Mouse (Mus musculus): ENCODE measurements around the gene Igdcc3. TPM values are rescaled to one million over a fixed set of nuclear protein-coding genes. Genes with fewer than 3 reads are reported as not detected.

Igdcc3 gene
- total and polyA plus RNA-seq, 3 experiments, result 0.21 to 0.26 TPM; not detected in 1

- H3K9ac ChIP-seq (ENCODE audit: insufficient read depth, low read depth), result no peak overlapping the region
- H3K79me2 ChIP-seq (replicated peaks; ENCODE audit: control insufficient read depth, extremely low read depth, insufficient read depth, poor library complexity, severe bottlenecking), result no peaks in the 10 kb centered on the region
- peaks cover 44% of the 10 kb centered on the region for H3K27me3 ChIP-seq (replicated peaks)
- no peak overlapping the region for H3K4me3 ChIP-seq (replicated peaks in 1 of 3; ENCODE audit: low read depth in 2 of 3, low read length in 2 of 3, poor library complexity in 1 of 3)
- H3K4me2 ChIP-seq (ENCODE audit: insufficient read depth, low read depth, poor library complexity, severe bottlenecking), result no peak overlapping the region
- dilution Hi-C loops (cut with MboI; ENCODE audit: extremely low pct_ligation_motif_present, extremely low pct_unique_long_range_greater_than_20kb, low sequenced_read_pairs) (no loop called here), in situ Hi-C loops (cut with MboI; ENCODE audit: low pct_ligation_motif_present, low pct_unique_long_range_greater_than_20kb, low sequenced_read_pairs) (loop anchor here (5.0 kb wide), 1 partner anchor 42 kb away; no protein-coding TSS in a partner anchor)
- H3K9me3 ChIP-seq (replicated peaks; ENCODE audit: low read length), result no peaks in the 10 kb centered on the region
- peaks cover 12 to 25% of the 10 kb centered on the region in 2 experiments; a peak in 3 of 4 replicates for H3K4me1 ChIP-seq (ENCODE audit: control insufficient read depth in 1 of 2, insufficient read depth in 2 of 2)
- H3K36me3 ChIP-seq (replicated peaks in 1 of 2; ENCODE audit: control insufficient read depth in 1 of 2, insufficient read depth in 1 of 2, low read length in 1 of 2), result no peaks in the 10 kb centered on the region
- DNase-seq (ENCODE audit: extremely low read depth), result no peak
- H3K27ac ChIP-seq (ENCODE audit: insufficient read depth, low read depth), result no peak overlapping the region
- TF ChIP-seq UBTF (IDR thresholded peaks at IDR 0.05; ENCODE audit: low read depth, low read length), result no peak
- TF ChIP-seq EP300 (IDR thresholded peaks at IDR 0.05; ENCODE audit: low read length), result no peak
- no peak for TF ChIP-seq MAX (IDR thresholded peaks at IDR 0.05; ENCODE audit: low read length)
- no peak for TF ChIP-seq ZNF384 (IDR thresholded peaks at IDR 0.05; ENCODE audit: low read depth, low read length)
- no peak for TF ChIP-seq NRF1 (IDR thresholded peaks at IDR 0.05; ENCODE audit: low read depth, low read length)
- TF ChIP-seq POLR2AphosphoS2 (IDR thresholded peaks at IDR 0.05; ENCODE audit: low read depth, low read length), result no peak
- no peak for TF ChIP-seq E2F4 (IDR thresholded peaks at IDR 0.05; ENCODE audit: insufficient replicate concordance, low read depth, low read length)
- no peak for TF ChIP-seq PAX5 (IDR thresholded peaks at IDR 0.05; ENCODE audit: low read length)
- no peak for TF ChIP-seq KAT2A (IDR thresholded peaks at IDR 0.05; ENCODE audit: insufficient replicate concordance, low read length)
- TF ChIP-seq JUND (conservative IDR thresholded peaks at IDR 0.05; ENCODE audit: low read depth, low read length), result no peak
- no peak for TF ChIP-seq RCOR1 (conservative IDR thresholded peaks at IDR 0.05; ENCODE audit: low read depth, low read length)
- TF ChIP-seq IRF4 (IDR thresholded peaks at IDR 0.05; ENCODE audit: low read depth, low read length), result no peak
- TF ChIP-seq SMC3 (IDR thresholded peaks at IDR 0.05; ENCODE audit: low read depth, low read length), result no peak
- no peak for TF ChIP-seq ZMIZ1 (IDR thresholded peaks at IDR 0.05; ENCODE audit: low read depth, low read length)
These were observed 5.9 kb upstream of the Igdcc3 start for GRCm38 (mm10) chr9:65135126-65135525.

GRCm38 (mm10) chr9:65140491-65140890 is 498 bp upstream of the Igdcc3 start:
- H3K4me1 ChIP-seq (ENCODE audit: control insufficient read depth in 1 of 2, insufficient read depth in 2 of 2), result peaks cover 3 to 24% of the 10 kb centered on the region in 2 experiments; a peak in 3 of 4 replicates
- peak overlapping the region; percentile 99 for H3K4me2 ChIP-seq (ENCODE audit: insufficient read depth, low read depth, poor library complexity, severe bottlenecking)
- in situ Hi-C loops (cut with MboI; ENCODE audit: low pct_ligation_motif_present, low pct_unique_long_range_greater_than_20kb, low sequenced_read_pairs), result no loop called here
- dilution Hi-C loops (cut with MboI; ENCODE audit: extremely low pct_ligation_motif_present, extremely low pct_unique_long_range_greater_than_20kb, low sequenced_read_pairs), result no loop called here
- peaks cover 67% of the 10 kb centered on the region for H3K27me3 ChIP-seq (replicated peaks)
- DNase-seq (ENCODE audit: extremely low read depth), result no peak
- H3K9ac ChIP-seq (ENCODE audit: insufficient read depth, low read depth), result peak overlapping the region; percentile 48
- TF ChIP-seq KAT2A (IDR thresholded peaks at IDR 0.05; ENCODE audit: insufficient replicate concordance, low read length) (no peak), ZNF384 (IDR thresholded peaks at IDR 0.05; ENCODE audit: low read depth, low read length) (no peak), GABPA (IDR thresholded peaks at IDR 0.05; ENCODE audit: insufficient replicate concordance, low read depth, low read length) (no peak), JUND (conservative IDR thresholded peaks at IDR 0.05; ENCODE audit: low read depth, low read length) (no peak), POLR2A (IDR thresholded peaks at IDR 0.05; ENCODE audit: low read depth, low read length) (no peak), CHD1 (IDR thresholded peaks at IDR 0.05; ENCODE audit: low read depth, low read length) (no peak), RAD21 (IDR thresholded peaks at IDR 0.05; ENCODE audit: low read depth, low read length) (no peak), ZKSCAN1 (IDR thresholded peaks at IDR 0.05; ENCODE audit: borderline replicate concordance, low read depth, low read length) (no peak), UBTF (IDR thresholded peaks at IDR 0.05; ENCODE audit: low read depth, low read length) (no peak), CTCF (conservative IDR thresholded peaks at IDR 0.05 in 1 of 2, IDR thresholded peaks at IDR 0.05 in 1 of 2; ENCODE audit: low read depth in 2 of 2, low read length in 2 of 2) (no peak), JUN (IDR thresholded peaks at IDR 0.05; ENCODE audit: insufficient read depth, low read depth, low read length) (no peak), MYC (IDR thresholded peaks at IDR 0.05; ENCODE audit: low read depth, low read length) (no peak), HCFC1 (IDR thresholded peaks at IDR 0.05; ENCODE audit: low read depth, low read length) (no peak), MAFK (IDR thresholded peaks at IDR 0.05; ENCODE audit: insufficient replicate concordance, low read length) (no peak), E2F4 (IDR thresholded peaks at IDR 0.05; ENCODE audit: insufficient replicate concordance, low read depth, low read length) (no peak), MAX (IDR thresholded peaks at IDR 0.05; ENCODE audit: low read length) (no peak), NELFE (IDR thresholded peaks at IDR 0.05; ENCODE audit: low read depth, low read length) (no peak), ETS1 (conservative IDR thresholded peaks at IDR 0.05; ENCODE audit: low read depth, low read length) (no peak)
- no peaks in the 10 kb centered on the region for H3K79me2 ChIP-seq (replicated peaks; ENCODE audit: control insufficient read depth, extremely low read depth, insufficient read depth, poor library complexity, severe bottlenecking)
- H3K36me3 ChIP-seq (replicated peaks in 1 of 2; ENCODE audit: control insufficient read depth in 1 of 2, insufficient read depth in 1 of 2, low read length in 1 of 2), result no peaks in the 10 kb centered on the region
- H3K27ac ChIP-seq (ENCODE audit: insufficient read depth, low read depth), result no peak overlapping the region
- peak overlapping the region in 1 of 3 experiments; percentile 69 for H3K4me3 ChIP-seq (replicated peaks in 1 of 3; ENCODE audit: low read depth in 2 of 3, low read length in 2 of 3, poor library complexity in 1 of 3)
- H3K9me3 ChIP-seq (replicated peaks; ENCODE audit: low read length), result no peaks in the 10 kb centered on the region

All from CH12.LX (cell line).